Mouse (Mus musculus) heart, adult 9 months (tissue): ENCODE measurements around the gene Etnk2.
A peak's percentile ranks its signal among the peaks of the same experiment; 100 is the strongest.

Experiments used
- DNase-seq, 2 experiments: peaks; one replicate each; pipeline ENCODE4 v3.0.0; 2022; ENCODE audit warnings: low spot score in 2 of 2

The Etnk2 gene

GRCm38 (mm10) chr1:133382552-133383155, 19.3 kb downstream of the Etnk2 start:
- no peak for DNase-seq

GRCm38 (mm10) chr1:133383157-133383783, 19.9 kb downstream of the Etnk2 start:
- no peak for DNase-seq

- peak; percentile 54 to 71 for DNase-seq
Observed at GRCm38 (mm10) chr1:133385506-133385905, 22.1 kb downstream of the Etnk2 start.

GRCm38 (mm10) chr1:133386209-133386608, 22.8 kb downstream of the Etnk2 start:
- DNase-seq, result no peak

- DNase-seq, result no peak
Observed at GRCm38 (mm10) chr1:133387539-133388268, 24.3 kb downstream of the Etnk2 start.

GRCm38 (mm10) chr1:133394702-133395101, 31.3 kb downstream of the Etnk2 start:
- no peak for DNase-seq

- DNase-seq, result no peak
Observed at GRCm38 (mm10) chr1:133396693-133397092, 33.3 kb downstream of the Etnk2 start.

- no peak for DNase-seq
Observed at GRCm38 (mm10) chr1:133397094-133397482, 33.7 kb downstream of the Etnk2 start.

GRCm38 (mm10) chr1:133397483-133398237, 34.3 kb downstream of the Etnk2 start:
- peak; percentile 63 to 78 for DNase-seq

- DNase-seq, result peak in 1 of 2 experiments; percentile 41
Observed at GRCm38 (mm10) chr1:133400014-133400725, 36.8 kb downstream of the Etnk2 start.

- no peak for DNase-seq
Observed at GRCm38 (mm10) chr1:133404005-133404404, 40.6 kb downstream of the Etnk2 start.

GRCm38 (mm10) chr1:133406614-133407013, 43.2 kb downstream of the Etnk2 start:
- DNase-seq, result no peak

- DNase-seq, result no peak
Observed at GRCm38 (mm10) chr1:133407436-133407835, 44.1 kb downstream of the Etnk2 start.

- no peak for DNase-seq
Observed at GRCm38 (mm10) chr1:133408321-133408720, 44.9 kb downstream of the Etnk2 start.

GRCm38 (mm10) chr1:133408880-133409516, 45.6 kb downstream of the Etnk2 start:
- DNase-seq, result no peak

- no peak for DNase-seq
Observed at GRCm38 (mm10) chr1:133409786-133410185, 46.4 kb downstream of the Etnk2 start.

GRCm38 (mm10) chr1:133411506-133412147, 48.3 kb downstream of the Etnk2 start:
- DNase-seq, result no peak

GRCm38 (mm10) chr1:133412941-133413340, 49.6 kb downstream of the Etnk2 start:
- DNase-seq, result peak in 1 of 2 experiments; percentile 52

- no peak for DNase-seq
Observed at GRCm38 (mm10) chr1:133415086-133415485, 51.7 kb downstream of the Etnk2 start.

GRCm38 (mm10) chr1:133415505-133415904, 52.1 kb downstream of the Etnk2 start:
- no peak for DNase-seq

- no peak for DNase-seq
Observed at GRCm38 (mm10) chr1:133416472-133416871, 53.1 kb downstream of the Etnk2 start.
